Mouse (Mus musculus): Measurements from ENCODE around the gene Foxp1. TPM values are rescaled to one million over a fixed set of nuclear protein-coding genes. Genes with fewer than 3 reads are reported as not detected.

Gene Foxp1
- polyA plus RNA-seq, 1 experiment from 2014 or later: 96.6 TPM

DNA sequence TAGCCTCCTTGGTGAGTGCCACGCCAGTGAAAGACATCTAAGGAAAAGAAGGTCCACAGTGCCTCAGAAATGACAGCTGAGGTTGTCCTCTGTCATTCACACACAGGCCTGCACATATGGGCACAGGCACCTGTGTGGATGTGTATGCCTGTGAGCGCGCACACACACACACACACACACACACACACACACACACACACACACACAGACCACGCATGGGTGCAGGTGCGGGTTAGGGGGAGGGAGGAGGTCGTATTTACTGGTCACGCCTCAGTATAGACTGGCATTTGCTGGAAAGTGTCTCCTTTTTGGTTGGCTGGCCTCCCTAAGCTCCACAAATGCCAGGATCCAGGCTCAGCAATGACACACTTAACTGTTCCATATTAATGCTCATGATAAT, 305.4 kb downstream of the Foxp1 start:
- ATAC-seq (ENCODE audit: low FRiP score, low read depth): no peak
- Histone ChIP-seq H3K36me3 (no peaks in the 10 kb centered on the region), H3K27ac (replicated peaks) (0 out of 2 replicates have a peak overlapping the region, but pooled peaks have one; percentile 30), H3K9me3 (no peaks in the 10 kb centered on the region), H3K9ac (replicated peaks) (no peak overlapping the region), H3K4me2 (replicated peaks) (no peak overlapping the region), H3K27me3 (no peaks in the 10 kb centered on the region), H3K4me3 (no peak overlapping the region), H3K4me1 (peaks cover 9% of the 10 kb centered on the region; the same call in 1 of the 2 replicates)
- WGBS: 66% methylated on average over 6 of the region's 7 CpGs

GRCm38 (mm10) chr6:99212461-99212860, 310.1 kb downstream of the Foxp1 start:
- 77% methylated on average over 4 of the region's 4 CpGs for WGBS
- H3K27me3 ChIP-seq: no peaks in the 10 kb centered on the region
- ATAC-seq (ENCODE audit: low FRiP score, low read depth): no peak
- no peak overlapping the region for H3K9ac ChIP-seq (replicated peaks)
- H3K4me2 ChIP-seq (replicated peaks): no peak overlapping the region
- no peak overlapping the region for H3K27ac ChIP-seq (replicated peaks)
- no peaks in the 10 kb centered on the region for H3K9me3 ChIP-seq
- H3K4me3 ChIP-seq: no peak overlapping the region
- H3K36me3 ChIP-seq: no peaks in the 10 kb centered on the region
- peaks cover 15% of the 10 kb centered on the region for H3K4me1 ChIP-seq

DNA sequence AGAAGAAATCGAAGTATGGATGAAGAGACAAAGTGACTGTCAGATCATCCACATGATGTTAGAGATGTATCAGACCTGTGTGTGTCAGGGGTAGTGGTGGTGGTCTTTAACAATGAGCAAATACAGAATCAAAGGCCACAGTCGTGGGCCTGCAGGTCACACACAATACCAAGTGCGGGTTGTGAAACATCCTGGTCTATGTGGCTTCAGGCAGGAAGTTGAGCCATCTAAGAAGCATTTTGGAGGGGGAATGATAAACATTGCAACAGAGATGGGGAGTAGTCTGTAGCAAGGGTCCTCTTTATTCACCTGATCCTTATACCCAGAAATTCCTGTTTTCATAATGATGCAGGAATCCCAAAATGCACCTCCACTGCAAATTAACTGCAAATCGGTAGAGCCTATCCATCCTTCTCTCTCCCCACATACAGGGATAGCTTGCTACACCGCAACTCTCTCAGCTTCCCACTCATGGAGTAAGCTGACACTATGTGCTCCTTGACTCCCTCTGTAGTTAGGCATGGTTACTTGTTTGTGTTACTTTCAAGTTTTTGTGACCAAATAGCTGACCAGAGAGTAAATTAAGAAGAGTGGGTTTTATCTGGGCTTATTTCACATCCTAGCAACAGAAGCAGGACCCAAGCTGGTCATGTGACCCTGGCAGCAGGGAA, 310.7 kb downstream of the Foxp1 start:
- Histone ChIP-seq H3K4me3 (no peak overlapping the region), H3K27ac (replicated peaks) (no peak overlapping the region), H3K36me3 (no peaks in the 10 kb centered on the region), H3K9me3 (no peaks in the 10 kb centered on the region), H3K4me2 (replicated peaks) (no peak overlapping the region), H3K9ac (replicated peaks) (no peak overlapping the region), H3K4me1 (peaks cover 13% of the 10 kb centered on the region), H3K27me3 (no peaks in the 10 kb centered on the region)
- WGBS: 83% methylated on average over 5 of the region's 5 CpGs
- ATAC-seq (ENCODE audit: low FRiP score, low read depth): no peak

DNA sequence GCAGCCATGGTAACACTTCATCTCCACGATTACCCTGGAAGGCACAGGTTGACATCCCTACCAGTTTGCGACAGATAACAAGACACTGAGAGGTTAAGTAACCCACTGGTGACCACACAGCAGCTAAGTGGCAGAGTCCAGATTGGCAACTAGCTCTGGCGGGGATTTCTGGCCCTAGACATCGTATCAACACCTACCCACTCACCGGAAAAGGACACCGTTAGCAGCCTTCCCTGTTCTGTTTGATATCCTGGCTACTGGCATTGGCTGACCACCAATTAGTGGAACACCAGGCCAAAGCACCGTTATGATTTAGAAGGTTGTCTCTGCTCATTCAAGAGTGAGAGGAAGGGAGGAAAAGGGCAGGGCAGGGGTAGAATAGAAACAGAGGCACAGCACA, 312.4 kb downstream of the Foxp1 start:
- Histone ChIP-seq H3K4me3 (no peak overlapping the region), H3K27ac (replicated peaks) (no peak overlapping the region), H3K4me1 (peaks cover 26% of the 10 kb centered on the region), H3K9me3 (no peaks in the 10 kb centered on the region), H3K9ac (replicated peaks) (no peak overlapping the region), H3K4me2 (replicated peaks) (no peak overlapping the region), H3K36me3 (no peaks in the 10 kb centered on the region), H3K27me3 (no peaks in the 10 kb centered on the region)
- WGBS: 90% methylated on average over 7 of the region's 7 CpGs
- no peak for ATAC-seq (ENCODE audit: low FRiP score, low read depth)

DNA sequence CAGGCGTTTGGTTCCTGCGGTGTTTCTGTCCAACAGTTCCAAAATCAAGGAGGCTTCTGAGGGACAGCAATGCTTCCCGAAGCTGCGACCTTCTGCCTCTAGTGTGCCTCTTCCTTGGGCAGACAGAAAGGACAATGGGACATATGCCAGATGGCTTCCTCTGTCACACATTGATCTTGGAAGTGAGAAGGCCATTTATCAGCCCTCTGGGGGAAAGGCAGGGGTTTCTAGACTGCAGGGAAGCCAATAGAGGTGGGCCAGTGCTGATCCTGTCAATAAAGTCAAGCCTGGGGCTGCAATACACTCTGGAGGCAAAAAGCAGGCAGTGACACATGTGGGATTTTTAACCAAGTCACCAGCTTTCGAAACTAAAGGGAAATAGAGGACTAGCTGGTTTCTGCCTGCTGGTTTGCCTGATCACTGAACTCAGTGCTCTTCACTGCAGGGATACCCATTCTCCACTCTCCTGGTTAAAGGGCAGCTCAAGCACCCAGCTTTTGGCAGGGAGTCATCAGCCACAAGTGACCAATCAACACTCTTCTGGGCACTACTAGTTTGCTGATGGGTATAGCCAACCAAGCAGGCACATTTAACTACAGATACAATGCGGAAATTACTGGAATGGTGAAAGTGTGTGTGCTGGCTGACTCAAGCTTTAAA, 315.2 kb downstream of the Foxp1 start:
- no peak overlapping the region for H3K9ac ChIP-seq (replicated peaks)
- no peaks in the 10 kb centered on the region for H3K27me3 ChIP-seq
- H3K36me3 ChIP-seq: no peaks in the 10 kb centered on the region
- WGBS: 42% methylated on average over 6 of the region's 6 CpGs
- ATAC-seq (ENCODE audit: low FRiP score, low read depth): no peak
- H3K4me3 ChIP-seq: no peak overlapping the region
- peaks cover 52% of the 10 kb centered on the region for H3K4me1 ChIP-seq
- H3K9me3 ChIP-seq: no peaks in the 10 kb centered on the region
- H3K27ac ChIP-seq (replicated peaks): peak overlapping the region; percentile 46
- H3K4me2 ChIP-seq (replicated peaks): no peak overlapping the region

DNA sequence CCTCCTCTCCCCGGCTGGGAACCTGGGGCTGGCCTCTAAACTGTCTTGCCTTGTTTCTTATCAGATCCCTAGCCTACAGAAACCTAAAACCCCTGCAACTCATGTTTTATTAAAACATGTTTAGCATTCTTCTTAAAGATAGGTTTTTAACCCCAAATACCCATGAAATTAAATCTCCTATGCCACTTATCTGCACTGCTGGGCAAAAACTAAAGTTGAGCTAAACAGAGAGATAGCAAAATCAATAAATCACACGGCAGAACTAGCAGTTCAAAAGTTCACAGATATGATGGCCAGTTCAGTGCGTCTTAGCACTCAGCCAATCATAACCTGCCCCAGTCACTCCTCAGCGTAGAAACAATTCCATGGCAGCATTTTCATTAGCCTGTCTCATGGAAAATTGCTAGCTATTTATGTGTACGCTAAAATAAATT, 316.1 kb downstream of the Foxp1 start:
- 29% methylated on average over 5 of the region's 5 CpGs for WGBS
- H3K4me1 ChIP-seq: peaks cover 59% of the 10 kb centered on the region
- H3K27me3 ChIP-seq: no peaks in the 10 kb centered on the region
- no peak overlapping the region for H3K9ac ChIP-seq (replicated peaks)
- H3K4me3 ChIP-seq: no peak overlapping the region
- H3K36me3 ChIP-seq: no peaks in the 10 kb centered on the region
- no peak overlapping the region for H3K27ac ChIP-seq (replicated peaks)
- H3K4me2 ChIP-seq (replicated peaks): no peak overlapping the region
- no peak for ATAC-seq (ENCODE audit: low FRiP score, low read depth)
- no peaks in the 10 kb centered on the region for H3K9me3 ChIP-seq

- peaks cover 66% of the 10 kb centered on the region for H3K4me1 ChIP-seq
- H3K27me3 ChIP-seq: no peaks in the 10 kb centered on the region
- H3K4me3 ChIP-seq: no peak overlapping the region
- H3K9ac ChIP-seq (replicated peaks): 0 out of 2 replicates have a peak overlapping the region, but pooled peaks have one; percentile 7
- no peak for ATAC-seq (ENCODE audit: low FRiP score, low read depth)
- no peak overlapping the region; the same call in 1 of the 2 replicates for H3K4me2 ChIP-seq (replicated peaks)
- H3K36me3 ChIP-seq: no peaks in the 10 kb centered on the region
- H3K9me3 ChIP-seq: no peaks in the 10 kb centered on the region
- 26% methylated on average over 13 of the region's 13 CpGs for WGBS
- H3K27ac ChIP-seq (replicated peaks): no peak overlapping the region
These were observed 316.7 kb downstream of the Foxp1 start for GRCm38 (mm10) chr6:99205587-99206436.

GRCm38 (mm10) chr6:99204780-99205586, 317.5 kb downstream of the Foxp1 start:
- no peak for ATAC-seq (ENCODE audit: low FRiP score, low read depth)
- Histone ChIP-seq H3K9me3 (no peaks in the 10 kb centered on the region), H3K27me3 (no peaks in the 10 kb centered on the region), H3K4me2 (replicated peaks) (peak overlapping the region; percentile 45), H3K4me3 (no peak overlapping the region), H3K4me1 (peaks cover 73% of the 10 kb centered on the region), H3K9ac (replicated peaks) (no peak overlapping the region), H3K36me3 (no peaks in the 10 kb centered on the region), H3K27ac (replicated peaks) (no peak overlapping the region; the same call in 1 of the 2 replicates)
- WGBS: 6% methylated on average over 7 of the region's 7 CpGs

GRCm38 (mm10) chr6:99204052-99204779, 318.3 kb downstream of the Foxp1 start:
- Histone ChIP-seq H3K9ac (replicated peaks) (no peak overlapping the region; the same call in 1 of the 2 replicates), H3K4me2 (replicated peaks) (peak overlapping the region; percentile 45), H3K4me1 (peaks cover 75% of the 10 kb centered on the region)

GRCm38 (mm10) chr6:99203231-99203630, 319.3 kb downstream of the Foxp1 start:
- WGBS: 12% methylated on average over 11 of the region's 11 CpGs
- Histone ChIP-seq H3K4me1 (peaks cover 75% of the 10 kb centered on the region), H3K27me3 (no peaks in the 10 kb centered on the region), H3K36me3 (no peaks in the 10 kb centered on the region), H3K4me2 (replicated peaks) (peak overlapping the region; percentile 42), H3K4me3 (peak overlapping the region; percentile 13; the same call in 1 of the 2 replicates), H3K27ac (replicated peaks) (peak overlapping the region; percentile 42; the same call in 1 of the 2 replicates), H3K9me3 (no peaks in the 10 kb centered on the region), H3K9ac (replicated peaks) (no peak overlapping the region)
- ATAC-seq (ENCODE audit: low FRiP score, low read depth): no peak

More at GRCm38 (mm10) chr6:99204052-99204779, 318.3 kb downstream of the Foxp1 start:
- Histone ChIP-seq H3K9me3 (no peaks in the 10 kb centered on the region), H3K27me3 (no peaks in the 10 kb centered on the region), H3K36me3 (no peaks in the 10 kb centered on the region), H3K27ac (replicated peaks) (no peak overlapping the region), H3K4me3 (peak overlapping the region; percentile 18; the same call in 1 of the 2 replicates)
- peak; percentile 29; the same call in 1 of the 2 replicates for ATAC-seq (ENCODE audit: low FRiP score, low read depth)
- WGBS: under 1% methylated on average over 14 of the region's 14 CpGs
